Mouse (Mus musculus) lung, embryonic 14.5 days (tissue): Measurements from ENCODE around the gene Cep112. TPM values are rescaled to one million over a fixed set of nuclear protein-coding genes. Genes with fewer than 3 reads are reported as not detected.
A peak's percentile ranks its signal among the peaks of the same experiment; 100 is the strongest.

Source experiments
- ATAC-seq: fragments of 200-750 bp; cut with Nextera tagmentation; 2 replicates; pipeline ENCODE4 v1.8.0; 2017; ENCODE audit warnings: mild to moderate bottlenecking, moderate TSS enrichment, moderate library complexity; ENCODE audit not compliant: insufficient read depth
- DNase-seq: peaks from one replicate; pipeline ENCODE4 v3.0.0-alpha.2; 2015
- H3K27ac ChIP-seq: fragments of 300-500 bp; sonication (generic); 2 replicates; pipeline ENCODE4 v1.5.1; 2014; ENCODE audit warnings: low read depth, mild to moderate bottlenecking, moderate library complexity
- H3K27me3 ChIP-seq: fragments of 300-500 bp; sonication (generic); 2 replicates; pipeline ENCODE4 v1.6.1; 2014; ENCODE audit warnings: low read length, control low read depth; ENCODE audit not compliant: insufficient read depth
- H3K36me3 ChIP-seq: fragments of 300-500 bp; sonication (generic); 2 replicates; pipeline ENCODE4 v1.6.1; 2014; ENCODE audit warnings: control low read depth; ENCODE audit not compliant: insufficient read depth
- H3K4me1 ChIP-seq: fragments of 300-500 bp; sonication (generic); 2 replicates; pipeline ENCODE4 v1.6.1; 2014; ENCODE audit warnings: antibody characterized with exemption, control low read depth; ENCODE audit not compliant: insufficient read depth
- H3K4me2 ChIP-seq: fragments of 300-500 bp; sonication (generic); 2 replicates; pipeline ENCODE4 v1.6.1; 2014; ENCODE audit warnings: mild to moderate bottlenecking
- H3K4me3 ChIP-seq: fragments of 300-500 bp; sonication (generic); 2 replicates; pipeline ENCODE4 v1.5.1; 2014; ENCODE audit warnings: low read depth, low read length
- H3K9ac ChIP-seq: fragments of 300-500 bp; sonication (generic); 2 replicates; pipeline ENCODE4 v1.6.1; 2014
- H3K9me3 ChIP-seq: fragments of 300-500 bp; sonication (generic); 2 replicates; pipeline ENCODE4 v1.6.1; 2016; ENCODE audit warnings: low read depth, low read length, control low read depth
- CTCF ChIP-seq: IDR thresholded peaks from 2 replicates; pipeline ENCODE4 v1.5.1; 2016; ENCODE audit warnings: antibody characterized with exemption, low read depth
- WGBS: fragments of 180-500 bp; shearing (Covaris S2); extraction: QIAGEN DNeasy Blood & Tissue Kit; methylation state at CpG from one replicate; pipeline ENCODE4 v1.1.7; 2014; 5-methylcytosine and 5-hydroxymethylcytosine counted together
- polyA plus RNA-seq: library from polyadenylated mRNA; unstranded; fragments of >200 nt; fragmentation: Nextera tagmentation; extraction: Ambion mirVana; gene quantifications from 2 replicates; pipeline ENCODE4 v1.2.1, GENCODE M21; 2014

Cep112 gene
- polyA plus RNA-seq, 1 experiment from 2014 or later, result 20.2 TPM

DNA sequence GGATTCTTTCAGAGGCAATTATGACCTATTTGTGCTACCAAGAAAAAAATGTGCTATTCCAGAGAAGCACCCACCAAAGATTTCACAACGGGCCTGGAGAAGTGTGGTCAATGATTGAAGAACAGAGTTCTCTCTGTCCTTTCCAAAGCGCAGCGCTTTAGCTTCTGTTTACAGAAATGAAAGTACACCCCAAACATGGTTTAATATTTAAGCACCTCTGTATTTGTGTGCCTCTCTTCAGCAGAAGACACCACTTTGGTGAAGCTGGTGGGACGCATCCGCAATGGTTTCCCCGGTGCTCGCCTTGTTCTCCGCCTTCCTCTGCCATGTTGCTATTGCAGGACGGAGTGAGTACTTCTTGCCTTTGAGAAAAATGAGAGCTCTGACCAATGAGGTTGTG lies 29.9 kb upstream of the Cep112 start:
- DNase-seq, result no peak
- Histone ChIP-seq H3K9ac (no peak overlapping the region), H3K4me3 (no peak overlapping the region), H3K27ac (no peak overlapping the region), H3K27me3 (no peaks in the 10 kb centered on the region), H3K36me3 (no peaks in the 10 kb centered on the region), H3K4me1 (no peaks in the 10 kb centered on the region), H3K9me3 (no peaks in the 10 kb centered on the region), H3K4me2 (no peak overlapping the region)
- 91% methylated on average over 9 of the region's 9 CpGs for WGBS
- no peak for ATAC-seq
- no peak for TF ChIP-seq CTCF

DNA sequence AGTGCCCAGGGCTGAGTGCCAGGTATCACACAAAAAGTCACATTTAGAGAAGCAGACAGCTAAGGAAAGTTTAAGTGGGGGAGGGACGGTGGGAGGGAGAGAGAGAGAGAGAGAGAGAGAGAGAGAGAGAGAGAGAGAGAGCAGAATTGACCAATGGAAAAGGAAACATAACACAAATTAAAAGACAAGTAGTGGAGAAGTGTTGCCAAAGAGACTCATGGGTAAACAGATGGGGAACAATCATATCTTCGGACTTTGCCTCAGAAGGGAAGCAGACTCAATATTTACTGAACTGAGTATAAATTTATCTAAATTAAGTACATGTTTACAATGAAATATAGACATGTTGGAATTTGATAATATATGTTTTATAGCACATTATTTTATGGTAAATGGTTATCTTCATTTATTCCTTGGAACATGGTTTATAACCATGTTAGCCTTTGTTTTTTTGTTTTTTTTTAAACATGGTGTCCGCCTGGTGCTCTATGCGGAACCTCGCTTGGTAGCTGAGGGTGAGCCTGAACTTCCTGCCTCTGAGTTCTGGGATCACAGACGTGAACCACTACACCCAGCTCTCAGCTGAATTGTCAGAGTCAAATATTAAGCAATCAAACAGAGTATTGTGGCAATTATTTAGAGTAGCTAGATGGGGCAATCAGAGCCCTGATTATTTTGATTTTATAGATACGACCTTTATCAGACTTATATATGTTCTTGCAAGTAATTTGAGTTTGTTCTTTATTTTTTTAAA lies 28.7 kb upstream of the Cep112 start:
- no peak overlapping the region for H3K27ac ChIP-seq
- no peaks in the 10 kb centered on the region for H3K27me3 ChIP-seq
- H3K4me3 ChIP-seq, result no peak overlapping the region
- TF ChIP-seq CTCF, result no peak
- no peak overlapping the region for H3K4me2 ChIP-seq
- H3K9me3 ChIP-seq, result no peaks in the 10 kb centered on the region
- ATAC-seq, result no peak
- H3K36me3 ChIP-seq, result no peaks in the 10 kb centered on the region
- 78% methylated on average over 7 of the region's 7 CpGs for WGBS
- no peak for DNase-seq
- H3K9ac ChIP-seq, result no peak overlapping the region
- H3K4me1 ChIP-seq, result no peaks in the 10 kb centered on the region

DNA sequence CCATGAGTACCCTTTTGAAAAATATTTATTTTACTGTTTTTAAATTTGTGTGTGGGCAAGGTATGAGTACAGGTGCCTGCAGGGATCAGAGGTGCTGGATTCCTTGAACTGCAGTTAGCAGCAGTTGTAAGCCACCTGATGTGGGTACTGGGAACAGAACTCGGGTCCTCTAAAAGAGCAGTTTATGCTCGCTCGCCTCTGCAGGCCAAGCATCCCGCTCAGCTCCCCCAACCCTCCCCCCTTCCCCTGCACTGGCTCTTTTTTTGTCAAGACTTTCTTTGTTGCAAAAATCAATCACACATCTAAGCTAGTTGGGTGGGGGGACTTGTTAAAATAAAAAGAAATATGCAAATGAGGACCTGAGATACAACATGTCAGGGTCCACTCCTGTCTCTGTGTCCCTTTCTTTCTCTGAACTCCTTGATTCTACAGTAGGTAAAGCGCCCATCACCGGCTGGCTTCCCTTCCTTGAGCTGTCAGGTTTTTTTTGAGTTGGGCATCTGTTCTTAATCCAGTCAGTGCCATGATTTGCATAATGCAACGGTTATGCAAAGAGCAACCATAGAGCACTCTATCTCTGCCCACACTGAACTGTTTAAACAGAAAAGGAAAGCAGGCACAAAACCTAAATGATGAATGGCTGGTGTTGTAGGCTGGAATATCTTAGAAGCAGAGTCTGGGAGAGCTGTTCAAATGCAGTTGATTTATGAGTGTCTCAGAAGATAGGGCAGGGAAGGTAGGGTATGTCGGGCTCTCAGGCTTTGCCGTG lies 14.9 kb upstream of the Cep112 start:
- Histone ChIP-seq H3K4me3 (no peak overlapping the region), H3K27me3 (no peaks in the 10 kb centered on the region), H3K9me3 (no peaks in the 10 kb centered on the region), H3K36me3 (no peaks in the 10 kb centered on the region), H3K9ac (no peak overlapping the region), H3K27ac (no peak overlapping the region), H3K4me2 (no peak overlapping the region), H3K4me1 (no peaks in the 10 kb centered on the region)
- ATAC-seq, result no peak
- no peak for DNase-seq
- no peak for TF ChIP-seq CTCF
- WGBS, result 67% methylated on average over 7 of the region's 9 CpGs

DNA sequence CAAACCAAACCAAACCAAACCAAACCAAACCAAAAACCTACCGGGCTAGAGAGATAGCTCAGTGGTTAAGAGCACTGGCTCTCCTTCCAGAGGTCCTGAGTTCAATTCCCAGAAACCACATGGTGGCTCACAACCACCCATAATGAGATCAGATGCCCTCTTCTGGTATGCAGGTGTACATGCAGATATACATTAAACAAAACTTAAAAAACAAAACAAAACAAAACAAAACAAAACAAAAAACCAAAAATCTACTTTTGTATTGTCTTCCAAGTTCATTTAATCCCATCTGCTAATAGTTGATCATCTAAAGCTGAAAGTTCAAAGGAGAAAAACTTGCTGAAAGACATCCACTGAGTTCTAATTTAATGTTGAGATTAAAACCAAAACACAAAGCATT lies 8.6 kb upstream of the Cep112 start:
- Histone ChIP-seq H3K4me1 (no peaks in the 10 kb centered on the region), H3K9ac (no peak overlapping the region), H3K4me2 (no peak overlapping the region), H3K4me3 (no peak overlapping the region), H3K36me3 (no peaks in the 10 kb centered on the region), H3K9me3 (no peaks in the 10 kb centered on the region), H3K27me3 (no peaks in the 10 kb centered on the region), H3K27ac (no peak overlapping the region)
- ATAC-seq, result no peak
- 91% methylated on average over 1 of the region's 1 CpGs for WGBS
- no peak for DNase-seq
- peak; percentile 21; the same call in 1 of the 2 replicates for TF ChIP-seq CTCF

DNA sequence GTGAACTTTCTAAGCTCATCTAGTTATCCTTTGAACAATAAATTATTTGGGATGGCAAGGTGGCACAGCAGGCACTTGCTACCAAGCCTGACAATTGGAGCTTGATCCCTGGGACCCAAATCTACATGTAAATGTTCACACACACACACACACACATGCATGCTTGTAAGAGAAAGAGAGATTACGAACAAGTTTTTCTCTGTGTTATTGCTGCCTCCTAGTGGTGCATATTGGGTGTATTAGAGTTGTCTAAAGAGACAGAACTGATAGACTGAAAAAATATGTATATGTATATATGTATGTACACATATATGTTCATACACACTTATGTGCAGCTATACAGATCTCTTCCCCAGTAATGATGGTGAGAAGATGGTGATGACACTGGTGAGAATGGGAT lies 6.5 kb upstream of the Cep112 start:
- TF ChIP-seq CTCF, result peak; percentile 73
- H3K4me1 ChIP-seq, result no peaks in the 10 kb centered on the region
- H3K27me3 ChIP-seq, result no peaks in the 10 kb centered on the region
- no peak overlapping the region for H3K9ac ChIP-seq
- no peak overlapping the region for H3K4me2 ChIP-seq
- H3K9me3 ChIP-seq, result no peaks in the 10 kb centered on the region
- H3K36me3 ChIP-seq, result no peaks in the 10 kb centered on the region
- DNase-seq (peak; percentile 90), ATAC-seq (no peak)
- H3K27ac ChIP-seq, result no peak overlapping the region
- H3K4me3 ChIP-seq, result no peak overlapping the region
- WGBS, result 32% methylated on average over 1 of the region's 1 CpGs

DNA sequence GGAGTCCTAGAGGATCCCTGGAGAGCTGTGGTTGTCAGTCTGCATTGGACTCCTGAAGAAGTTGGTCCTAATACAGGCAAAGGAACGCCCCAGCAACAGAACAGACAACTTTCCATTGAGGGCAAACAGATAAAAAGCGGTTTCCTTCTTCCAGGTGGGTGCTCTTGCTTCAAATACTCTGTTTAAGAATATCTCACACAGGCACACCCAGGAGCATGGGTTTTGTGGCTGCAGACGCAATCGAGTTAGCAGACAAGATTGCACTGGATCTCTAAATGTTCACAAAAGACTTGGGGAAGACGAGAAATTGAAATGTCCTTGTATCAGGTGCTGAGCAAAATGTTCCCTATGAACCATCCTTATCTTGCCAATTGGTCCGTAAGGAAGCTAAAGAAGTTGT lies 5.8 kb upstream of the Cep112 start:
- Histone ChIP-seq H3K27ac (no peak overlapping the region), H3K9ac (no peak overlapping the region), H3K4me1 (no peaks in the 10 kb centered on the region), H3K27me3 (no peaks in the 10 kb centered on the region), H3K4me3 (no peak overlapping the region), H3K4me2 (no peak overlapping the region), H3K36me3 (no peaks in the 10 kb centered on the region), H3K9me3 (no peaks in the 10 kb centered on the region)
- TF ChIP-seq CTCF, result no peak
- DNase-seq (no peak), ATAC-seq (no peak)
- WGBS, result 80% methylated on average over 6 of the region's 6 CpGs

DNA sequence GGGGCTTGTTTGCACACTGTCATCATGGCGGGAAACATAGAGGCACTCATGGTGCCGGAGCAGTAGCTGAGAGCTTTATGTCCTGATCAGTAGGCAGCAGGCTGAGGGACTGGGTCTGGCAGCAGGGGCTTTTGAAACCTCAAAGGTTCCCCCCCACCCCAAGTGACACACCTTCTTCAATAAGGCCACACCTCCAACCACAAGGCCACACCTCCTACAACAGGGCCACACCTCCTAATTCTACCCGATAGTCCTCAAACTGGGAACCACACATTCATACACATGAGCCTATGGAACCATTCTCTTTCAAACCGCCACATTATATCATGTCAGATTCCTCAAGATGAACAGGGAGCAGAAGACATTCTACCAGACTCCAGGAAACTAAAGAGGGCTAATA lies 4.2 kb upstream of the Cep112 start:
- no peak overlapping the region for H3K27ac ChIP-seq
- no peak for TF ChIP-seq CTCF
- 66% methylated on average over 4 of the region's 4 CpGs for WGBS
- no peak overlapping the region for H3K4me3 ChIP-seq
- no peaks in the 10 kb centered on the region for H3K27me3 ChIP-seq
- no peaks in the 10 kb centered on the region for H3K36me3 ChIP-seq
- ATAC-seq (no peak), DNase-seq (no peak)
- no peak overlapping the region for H3K4me2 ChIP-seq
- no peaks in the 10 kb centered on the region for H3K4me1 ChIP-seq
- H3K9ac ChIP-seq, result no peak overlapping the region
- H3K9me3 ChIP-seq, result no peaks in the 10 kb centered on the region
